Mouse (Mus musculus): Measurements from ENCODE around the gene Per1.

Per1 gene

DNA sequence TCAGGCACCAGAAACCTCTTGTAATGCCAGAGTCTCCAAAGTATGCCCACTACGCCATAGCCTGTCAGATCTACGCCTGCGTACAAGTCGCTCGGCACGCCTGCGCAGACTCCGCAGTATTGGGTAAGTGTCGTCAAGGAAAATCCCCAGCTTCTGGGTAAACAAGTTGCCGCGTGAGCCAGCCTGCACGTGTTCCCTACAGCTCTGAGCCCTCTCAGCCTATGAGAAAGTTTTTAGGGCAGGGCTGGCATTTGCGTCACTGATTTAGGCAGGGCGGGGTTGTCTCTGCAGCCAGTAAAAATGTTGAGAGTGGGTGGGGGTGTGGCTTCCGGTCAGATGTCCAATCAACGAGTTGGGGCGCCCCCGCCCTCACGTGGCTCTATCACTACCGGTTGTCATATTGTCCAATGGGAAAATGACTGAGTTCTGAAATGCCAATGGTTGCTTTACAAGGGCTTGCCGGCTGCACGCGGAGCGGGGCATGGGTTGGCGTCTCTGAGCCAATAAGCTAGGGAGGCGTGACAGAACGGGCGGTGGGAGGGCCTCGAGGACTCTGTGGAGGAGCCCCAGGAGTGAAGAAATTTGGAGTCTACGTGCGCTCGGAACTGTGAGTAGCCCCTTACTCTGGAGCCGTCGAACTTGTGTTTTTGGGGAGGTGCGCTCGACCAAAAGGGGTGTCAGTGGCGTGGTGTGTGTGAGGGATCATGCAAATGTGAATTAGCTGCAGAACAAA, at the start of gene Per1:
Gene Per1, plus strand, starts transcription at position 521 of the 733 bp plus-strand sequence.
- in situ Hi-C loops (cut with MboI; ENCODE audit: unreplicated experiment in 2 of 2) = no loop called here

- in situ Hi-C loops (cut with MboI; ENCODE audit: unreplicated experiment in 2 of 2) = no loop called here
Observed at GRCm38 (mm10) chr11:69045531-69046394, 49.3 kb upstream of the Per1 start, which contains the start of gene Aurkb. Gene Aurkb, plus strand, starts transcription at chr11:69045647.

DNA sequence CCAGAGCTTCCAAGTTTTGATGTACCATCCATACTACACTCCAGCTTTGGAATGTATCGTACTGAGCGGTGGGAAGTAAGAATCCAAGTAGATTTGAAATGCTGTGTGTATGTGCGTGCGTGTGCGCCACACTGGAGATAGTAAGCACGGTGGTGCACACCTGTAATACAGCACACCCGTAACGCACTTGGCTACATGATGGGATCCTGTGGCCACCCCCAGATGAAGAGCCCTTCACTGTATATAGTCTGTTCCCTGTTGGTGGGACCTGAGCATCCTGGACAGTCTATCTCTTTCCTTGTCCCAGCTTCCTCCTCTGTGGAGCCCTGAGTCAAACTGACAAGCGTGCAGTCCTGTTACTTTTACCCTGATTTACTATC, 48.6 kb upstream of the Per1 start:
- in situ Hi-C loops (cut with MboI; ENCODE audit: unreplicated experiment in 2 of 2) = no loop called here

DNA sequence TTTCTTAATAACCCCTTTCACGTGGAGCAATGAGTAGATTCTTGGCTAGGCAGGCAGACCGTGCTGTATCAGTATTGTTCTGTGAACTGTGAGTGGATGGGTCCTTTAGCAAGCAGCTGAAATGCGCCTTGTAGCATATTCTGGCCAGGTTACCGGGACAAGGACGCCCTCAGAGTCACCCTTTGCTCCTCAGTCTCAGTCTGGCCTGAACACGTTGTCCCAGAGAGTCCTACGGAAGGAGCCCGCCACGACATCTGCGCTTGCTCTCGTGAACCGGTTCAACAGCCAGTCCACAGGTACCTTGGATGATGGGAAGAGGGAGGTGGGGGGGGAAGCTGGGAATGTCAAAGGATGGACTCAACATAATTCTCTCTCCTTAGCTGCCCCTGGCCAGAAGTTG, 47.4 kb upstream of the Per1 start:
- in situ Hi-C loops (cut with MboI; ENCODE audit: unreplicated experiment in 2 of 2) = no loop called here

GRCm38 (mm10) chr11:69048151-69048550, 46.9 kb upstream of the Per1 start:
- in situ Hi-C loops (cut with MboI; ENCODE audit: unreplicated experiment in 2 of 2) = no loop called here

GRCm38 (mm10) chr11:69050748-69051147, 44.3 kb upstream of the Per1 start:
- in situ Hi-C loops (cut with MboI; ENCODE audit: unreplicated experiment in 2 of 2) = loop anchor here in 1 of 2 experiments (25.0 kb wide), 1 partner anchor 937 kb away; the partner anchor contains the start of genes Ctdnep1, Elp5, Gabarap and Phf23

GRCm38 (mm10) chr11:69051771-69052170, 43.2 kb upstream of the Per1 start:
- in situ Hi-C loops (cut with MboI; ENCODE audit: unreplicated experiment in 2 of 2) = loop anchor here in 1 of 2 experiments (25.0 kb wide), 1 partner anchor 936 kb away; the partner anchor contains the start of genes Ctdnep1, Elp5, Gabarap and Phf23

- in situ Hi-C loops (cut with MboI; ENCODE audit: unreplicated experiment in 2 of 2) = loop anchor here in 1 of 2 experiments (25.0 kb wide), 1 partner anchor 934 kb away; the partner anchor contains the start of genes Ctdnep1, Elp5, Gabarap and Phf23
Observed at GRCm38 (mm10) chr11:69052824-69053421, 42.1 kb upstream of the Per1 start.

DNA sequence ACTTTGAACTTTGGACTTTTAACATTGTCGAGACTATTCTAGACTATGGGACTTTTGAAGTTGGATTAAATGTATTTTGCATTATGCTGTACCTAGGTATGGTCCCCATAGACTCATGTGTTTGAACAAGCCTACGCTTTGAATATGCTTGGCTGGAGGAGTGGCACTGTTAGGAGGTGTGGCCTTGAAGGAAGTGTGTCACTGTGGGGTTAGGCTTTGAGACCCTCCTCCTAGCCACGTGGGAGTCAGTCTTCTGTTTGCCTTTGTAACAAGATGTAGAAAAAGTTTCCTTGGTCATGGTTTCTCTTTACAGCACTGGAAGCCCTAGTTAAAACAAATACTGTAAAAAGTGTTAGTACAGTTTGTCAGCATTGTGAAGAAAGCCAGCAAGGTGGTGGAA, 41.2 kb upstream of the Per1 start:
- in situ Hi-C loops (cut with MboI; ENCODE audit: unreplicated experiment in 2 of 2) = loop anchor here in 1 of 2 experiments (25.0 kb wide), 1 partner anchor 933 kb away; the partner anchor contains the start of genes Ctdnep1, Elp5, Gabarap and Phf23

DNA sequence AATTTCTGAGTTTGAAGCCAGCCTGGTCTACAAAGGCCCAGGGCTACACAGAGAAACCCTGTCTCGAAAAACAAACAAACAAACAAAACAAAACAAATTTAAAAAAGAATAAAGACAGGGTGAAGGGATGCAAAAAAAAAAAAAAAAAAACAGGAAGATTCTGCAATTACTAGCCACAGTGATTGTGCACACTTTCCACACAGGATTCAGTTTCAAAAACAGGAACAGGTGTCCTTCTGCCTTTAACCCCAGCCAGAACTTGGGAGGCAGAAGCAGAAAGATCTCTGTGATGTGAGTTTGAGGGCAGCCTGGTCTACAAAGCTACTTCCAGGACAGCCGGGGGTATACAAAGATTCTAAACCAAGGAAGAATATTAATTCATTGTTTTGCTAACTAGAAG, 36.8 kb upstream of the Per1 start:
- in situ Hi-C loops (cut with MboI; ENCODE audit: unreplicated experiment in 2 of 2) = loop anchor here in 1 of 2 experiments (25.0 kb wide), 1 partner anchor 929 kb away; the partner anchor contains the start of genes Ctdnep1, Elp5, Gabarap and Phf23

DNA sequence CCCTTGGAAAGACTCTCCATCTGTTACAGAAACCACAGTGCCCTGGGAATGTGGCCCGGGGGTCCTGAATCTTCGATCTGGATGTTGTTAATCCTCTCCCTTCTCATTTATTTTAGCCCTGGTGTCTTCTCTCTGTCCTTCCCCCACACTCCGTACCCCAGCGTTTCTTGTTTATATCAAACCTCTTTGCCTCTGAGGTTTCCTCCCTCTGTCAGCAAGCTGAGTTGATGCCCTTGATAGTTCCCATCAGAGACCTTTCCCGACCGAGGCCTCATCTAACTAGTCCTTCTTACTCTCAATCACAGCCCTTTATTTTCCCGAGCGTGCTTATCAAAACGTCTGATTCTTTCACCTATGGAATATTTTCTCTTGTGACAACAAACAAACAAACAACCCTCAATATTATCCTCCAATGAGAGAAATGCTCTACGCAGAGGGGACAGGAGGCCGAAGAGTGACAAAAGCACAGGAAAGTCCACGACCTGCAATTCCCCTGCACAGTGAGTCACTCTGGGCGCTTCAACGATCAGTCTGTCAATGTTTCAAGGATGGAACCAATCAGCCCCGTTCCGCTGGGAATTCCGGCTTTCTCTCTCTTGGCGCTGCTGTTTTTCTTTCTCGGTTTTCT, 36.2 kb upstream of the Per1 start:
- in situ Hi-C loops (cut with MboI; ENCODE audit: unreplicated experiment in 2 of 2) = loop anchor here in 1 of 2 experiments (25.0 kb wide), 1 partner anchor 928 kb away; the partner anchor contains the start of genes Ctdnep1, Elp5, Gabarap and Phf23

- in situ Hi-C loops (cut with MboI; ENCODE audit: unreplicated experiment in 2 of 2) = loop anchor here in 1 of 2 experiments (25.0 kb wide), 1 partner anchor 928 kb away; the partner anchor contains the start of genes Ctdnep1, Elp5, Gabarap and Phf23
Observed at GRCm38 (mm10) chr11:69059357-69059974, 35.6 kb upstream of the Per1 start, which contains the start of gene Borcs6. Gene Borcs6, plus strand, starts transcription at chr11:69059717.

GRCm38 (mm10) chr11:69059975-69060411, 35.0 kb upstream of the Per1 start:
- in situ Hi-C loops (cut with MboI; ENCODE audit: unreplicated experiment in 2 of 2) = loop anchor here (5.0 to 25.0 kb wide), 3 partner anchors 62 to 927 kb away; partner anchors contain the start of genes 9130213A22Rik (in 1 of the 2), Ctdnep1 (in 1 of the 2), Elp5 (in 1 of the 2) and Gabarap (in 1 of the 2)

- in situ Hi-C loops (cut with MboI; ENCODE audit: unreplicated experiment in 2 of 2) = loop anchor here (5.0 to 25.0 kb wide), 3 partner anchors 62 to 927 kb away; partner anchors contain the start of genes 9130213A22Rik (in 1 of the 2), Ctdnep1 (in 1 of the 2), Elp5 (in 1 of the 2) and Gabarap (in 1 of the 2)
Observed at GRCm38 (mm10) chr11:69060448-69061254, 34.4 kb upstream of the Per1 start.

GRCm38 (mm10) chr11:69061255-69061912, 33.6 kb upstream of the Per1 start:
- in situ Hi-C loops (cut with MboI; ENCODE audit: unreplicated experiment in 2 of 2) = loop anchor here (5.0 to 25.0 kb wide), 3 partner anchors 61 to 926 kb away; partner anchors contain the start of genes 9130213A22Rik (in 1 of the 2), Ctdnep1 (in 1 of the 2), Elp5 (in 1 of the 2) and Gabarap (in 1 of the 2)

GRCm38 (mm10) chr11:69062194-69062760, 32.7 kb upstream of the Per1 start:
- in situ Hi-C loops (cut with MboI; ENCODE audit: unreplicated experiment in 2 of 2) = loop anchor here (5.0 to 25.0 kb wide), 3 partner anchors 60 to 925 kb away; partner anchors contain the start of genes 9130213A22Rik (in 1 of the 2), Ctdnep1 (in 1 of the 2), Elp5 (in 1 of the 2) and Gabarap (in 1 of the 2)

All from v-Abl transformed pro-B cells (cell line).